Mouse (Mus musculus) CH12.LX (cell line): ENCODE results near the gene Pigl. TPM values are rescaled to one million over a fixed set of nuclear protein-coding genes. Genes with fewer than 3 reads are reported as not detected.

Experiments
- DNase-seq: peaks from one replicate; pipeline ENCODE4 v3.0.0-alpha.2; 2013; ENCODE audit errors: extremely low read depth
- H3K27ac ChIP-seq: 2 replicates; pipeline ENCODE4 v1.5.1; 2012; ENCODE audit warnings: low read depth, mild to moderate bottlenecking, control low read depth, moderate library complexity; ENCODE audit not compliant: insufficient read depth
- H3K27me3 ChIP-seq: replicated peaks from 2 replicates; pipeline ENCODE3; 2012; ENCODE audit warnings: inconsistent platforms
- H3K36me3 ChIP-seq, 2 experiments: replicated peaks in 1 of 2; 2 replicates each; pipeline versions ENCODE3 to v1.6.1; 2012; ENCODE audit warnings: inconsistent platforms in 1 of 2, low read length in 1 of 2, mild to moderate bottlenecking in 1 of 2, mixed read lengths in 1 of 2, moderate library complexity in 1 of 2; ENCODE audit not compliant: control insufficient read depth in 1 of 2, insufficient read depth in 1 of 2
- H3K4me1 ChIP-seq, 2 experiments: 2 replicates each; pipeline ENCODE4 v1.6.1; 2012; ENCODE audit warnings: inconsistent platforms in 1 of 2, moderate library complexity in 1 of 2; ENCODE audit not compliant: insufficient read depth in 2 of 2, control insufficient read depth in 1 of 2
- H3K4me2 ChIP-seq: 2 replicates; pipeline ENCODE4 v1.6.1; 2012; ENCODE audit warnings: low read depth, mild to moderate bottlenecking, control low read depth; ENCODE audit not compliant: poor library complexity, insufficient read depth, severe bottlenecking
- H3K4me3 ChIP-seq, 3 experiments: fragments of 150-350 bp in 1 of 3; sonication (generic) in 1 of 3; replicated peaks in 1 of 3; 2 replicates each; pipeline versions ENCODE3 to v1.5.1; 2011 to 2012; ENCODE audit warnings: low read depth in 2 of 3, low read length in 2 of 3, mild to moderate bottlenecking in 2 of 3, moderate library complexity in 2 of 3, control low read depth in 1 of 3, improper control_type of control experiment in 1 of 3, inconsistent platforms in 1 of 3, mixed read lengths in 1 of 3; ENCODE audit not compliant: poor library complexity in 1 of 3
- H3K79me2 ChIP-seq: replicated peaks from 2 replicates; pipeline ENCODE4 v1.6.1; 2012; ENCODE audit warnings: mild to moderate bottlenecking, moderate library complexity; ENCODE audit not compliant: control insufficient read depth, poor library complexity, insufficient read depth, severe bottlenecking; ENCODE audit errors: extremely low read depth
- H3K9ac ChIP-seq: 2 replicates; pipeline ENCODE4 v1.6.1; 2012; ENCODE audit warnings: low read depth, mild to moderate bottlenecking, control low read depth, moderate library complexity; ENCODE audit not compliant: insufficient read depth
- H3K9me3 ChIP-seq: replicated peaks from 2 replicates; pipeline ENCODE3; 2012; ENCODE audit warnings: low read length, inconsistent platforms, mixed read lengths
- BHLHE40 ChIP-seq: IDR thresholded peaks from 2 replicates; pipeline ENCODE4 v1.6.1; 2011; ENCODE audit warnings: mild to moderate bottlenecking, low read depth, low read length, improper control_type of control experiment
- CHD1 ChIP-seq: IDR thresholded peaks from 2 replicates; pipeline ENCODE4 v1.6.1; 2012; ENCODE audit warnings: low read depth, low read length, improper control_type of control experiment, inconsistent platforms
- CHD2 ChIP-seq: IDR thresholded peaks from 2 replicates; pipeline ENCODE4 v1.6.1; 2011; ENCODE audit warnings: low read length, improper control_type of control experiment
- ELF1 ChIP-seq: IDR thresholded peaks from 2 replicates; pipeline ENCODE4 v1.6.1; 2014; ENCODE audit warnings: low read depth, mild to moderate bottlenecking, inconsistent platforms, low read length, improper control_type of control experiment
- ETS1 ChIP-seq: conservative IDR thresholded peaks from 2 replicates; pipeline ENCODE4 v1.6.1; 2012; ENCODE audit warnings: low read depth, mild to moderate bottlenecking, inconsistent platforms, low read length, improper control_type of control experiment, moderate library complexity
- GABPA ChIP-seq: IDR thresholded peaks from 2 replicates; pipeline ENCODE4 v1.6.1; 2012; ENCODE audit warnings: low read depth, low read length, improper control_type of control experiment, inconsistent platforms; ENCODE audit not compliant: insufficient replicate concordance
- HCFC1 ChIP-seq: IDR thresholded peaks from 2 replicates; pipeline ENCODE4 v1.6.1; 2012; ENCODE audit warnings: low read depth, mild to moderate bottlenecking, inconsistent platforms, low read length, improper control_type of control experiment
- IRF4 ChIP-seq: IDR thresholded peaks from 2 replicates; pipeline ENCODE4 v1.6.1; 2014; ENCODE audit warnings: low read depth, mild to moderate bottlenecking, inconsistent platforms, low read length, improper control_type of control experiment
- KAT2A ChIP-seq: IDR thresholded peaks from 2 replicates; pipeline ENCODE4 v1.6.1; 2012; ENCODE audit warnings: low read length, improper control_type of control experiment, inconsistent platforms; ENCODE audit not compliant: insufficient replicate concordance
- MAFK ChIP-seq: IDR thresholded peaks from 2 replicates; pipeline ENCODE4 v1.6.1; 2011; ENCODE audit warnings: low read length, improper control_type of control experiment; ENCODE audit not compliant: insufficient replicate concordance
- MAX ChIP-seq: IDR thresholded peaks from 2 replicates; pipeline ENCODE4 v1.6.1; 2011; ENCODE audit warnings: low read length, improper control_type of control experiment
- MAZ ChIP-seq: IDR thresholded peaks from 2 replicates; pipeline ENCODE4 v1.6.1; 2012; ENCODE audit warnings: low read depth, mild to moderate bottlenecking, inconsistent platforms, low read length, improper control_type of control experiment, moderate library complexity
- MEF2A ChIP-seq: IDR thresholded peaks from 2 replicates; pipeline ENCODE4 v1.6.1; 2014; ENCODE audit warnings: low read depth, mild to moderate bottlenecking, inconsistent platforms, low read length, improper control_type of control experiment, borderline replicate concordance
- MXI1 ChIP-seq: IDR thresholded peaks from 2 replicates; pipeline ENCODE4 v1.6.1; 2011; ENCODE audit warnings: mild to moderate bottlenecking, low read depth, low read length, improper control_type of control experiment
- MYC ChIP-seq: IDR thresholded peaks from 2 replicates; pipeline ENCODE4 v1.6.1; 2011; ENCODE audit warnings: low read depth, mild to moderate bottlenecking, improper control_type of control experiment, low read length
- NELFE ChIP-seq: IDR thresholded peaks from 2 replicates; pipeline ENCODE4 v1.6.1; 2011; ENCODE audit warnings: low read depth, low read length, improper control_type of control experiment
- NRF1 ChIP-seq: IDR thresholded peaks from 2 replicates; pipeline ENCODE4 v1.6.1; 2014; ENCODE audit warnings: low read depth, mild to moderate bottlenecking, inconsistent platforms, low read length, improper control_type of control experiment, moderate library complexity
- PAX5 ChIP-seq: IDR thresholded peaks from 2 replicates; pipeline ENCODE4 v1.6.1; 2012; ENCODE audit warnings: low read length, inconsistent platforms, mixed read lengths
- POLR2A ChIP-seq: IDR thresholded peaks from 2 replicates; pipeline ENCODE4 v1.6.1; 2011; ENCODE audit warnings: low read depth, mild to moderate bottlenecking, improper control_type of control experiment, low read length
- POLR2AphosphoS2 ChIP-seq: IDR thresholded peaks from 2 replicates; pipeline ENCODE4 v1.6.1; 2011; ENCODE audit warnings: low read depth, low read length, improper control_type of control experiment
- RAD21 ChIP-seq: IDR thresholded peaks from 2 replicates; pipeline ENCODE4 v1.6.1; 2011; ENCODE audit warnings: low read depth, mild to moderate bottlenecking, low read length, improper control_type of control experiment, moderate library complexity
- RCOR1 ChIP-seq: conservative IDR thresholded peaks from 2 replicates; pipeline ENCODE4 v1.6.1; 2012; ENCODE audit warnings: low read depth, mild to moderate bottlenecking, inconsistent platforms, low read length, improper control_type of control experiment
- SIN3A ChIP-seq: IDR thresholded peaks from 2 replicates; pipeline ENCODE4 v1.6.1; 2012; ENCODE audit warnings: low read length, improper control_type of control experiment, inconsistent platforms
- TBP ChIP-seq: conservative IDR thresholded peaks from 2 replicates; pipeline ENCODE4 v1.6.1; 2011; ENCODE audit warnings: low read depth, low read length, improper control_type of control experiment
- TCF12 ChIP-seq: IDR thresholded peaks from 2 replicates; pipeline ENCODE4 v1.6.1; 2014; ENCODE audit warnings: low read depth, mild to moderate bottlenecking, inconsistent platforms, low read length, improper control_type of control experiment
- UBTF ChIP-seq: IDR thresholded peaks from 2 replicates; pipeline ENCODE4 v1.6.1; 2012; ENCODE audit warnings: low read depth, mild to moderate bottlenecking, inconsistent platforms, low read length, improper control_type of control experiment, moderate library complexity
- USF1 ChIP-seq: IDR thresholded peaks from 2 replicates; pipeline ENCODE4 v1.6.1; 2014; ENCODE audit warnings: low read depth, mild to moderate bottlenecking, inconsistent platforms, low read length, improper control_type of control experiment
- ZKSCAN1 ChIP-seq: IDR thresholded peaks from 2 replicates; pipeline ENCODE4 v1.6.1; 2012; ENCODE audit warnings: low read depth, inconsistent platforms, low read length, improper control_type of control experiment, borderline replicate concordance
- ZMIZ1 ChIP-seq: IDR thresholded peaks from 2 replicates; pipeline ENCODE4 v1.6.1; 2012; ENCODE audit warnings: low read depth, mild to moderate bottlenecking, inconsistent platforms, low read length, improper control_type of control experiment
- ZNF384 ChIP-seq: IDR thresholded peaks from 2 replicates; pipeline ENCODE4 v1.6.1; 2012; ENCODE audit warnings: low read depth, low read length, improper control_type of control experiment, inconsistent platforms
- dilution Hi-C: fragments of 300-500 bp; cut with MboI; formaldehyde crosslinking; loops from 2 replicates; pipeline ENCODE4 v1.14.3; 2020; ENCODE audit warnings: low sequenced_read_pairs; ENCODE audit not compliant: extremely low pct_unique_long_range_greater_than_20kb, extremely low pct_ligation_motif_present
- in situ Hi-C: fragments of 300-500 bp; cut with MboI; formaldehyde crosslinking; loops from 3 replicates; pipeline ENCODE4 v1.14.3; 2019; ENCODE audit warnings: low sequenced_read_pairs, low pct_ligation_motif_present, low pct_unique_long_range_greater_than_20kb, mixed read lengths
- polyA plus RNA-seq: library from polyadenylated mRNA; unstranded; fragments of >175 nt; gene quantifications from 2 replicates; pipeline ENCODE4 v1.2.1, GENCODE M21; 2012; ENCODE audit warnings: low read depth; ENCODE audit not compliant: insufficient read length
- total RNA-seq, 2 experiments: library from RNA; depleted of rRNA; stranded (reverse); fragments of 300-350 nt in 1 of 2; fragments of >200 nt in 1 of 2; gene quantifications; 2 replicates each; pipeline ENCODE4 v1.2.3; 2012 to 2014

Gene Pigl
- total RNA-seq (2012; rRNA removed), result 5.2 and 5.6 TPM in 2 replicates
- total RNA-seq (2014; rRNA removed), result 3.0 and 4.4 TPM in 2 replicates
- polyA plus RNA-seq, result 7.6 and 9.1 TPM in 2 replicates

- Histone ChIP-seq H3K36me3 (peaks cover 0 to 10% of the 10 kb centered on the region in 2 experiments), H3K4me1 (peaks cover 0 to 25% of the 10 kb centered on the region in 2 experiments; a peak in 3 of 4 replicates), H3K9me3 (no peaks in the 10 kb centered on the region), H3K27me3 (no peaks in the 10 kb centered on the region), H3K9ac (peak within 1 kb of the TSS; percentile 96), H3K27ac (peak within 1 kb of the TSS; percentile 90), H3K4me2 (peak within 1 kb of the TSS; percentile 94), H3K79me2 (peaks cover 42% of the 10 kb centered on the region), H3K4me3 (peak within 1 kb of the TSS; percentile 75 to 98 (median 82))
- dilution Hi-C loops (no loop called here), in situ Hi-C loops (no loop called here)
- peak; percentile 86 for TF ChIP-seq HCFC1
- TF ChIP-seq PAX5, result no peak
- TF ChIP-seq RCOR1, result peak; percentile 54; the same call in 1 of the 2 replicates
- TF ChIP-seq MEF2A, result peak; percentile 67; the same call in 1 of the 2 replicates
- TF ChIP-seq RAD21, result no peak
- TF ChIP-seq IRF4, result no peak; the same call in 1 of the 2 replicates
- TF ChIP-seq ZMIZ1, result peak; percentile 45; the same call in 1 of the 2 replicates
- TF ChIP-seq MAZ, result peak; percentile 30; the same call in 1 of the 2 replicates
- no peak; the same call in 1 of the 2 replicates for TF ChIP-seq GABPA
- TF ChIP-seq TBP, result peak; percentile 68; the same call in 1 of the 2 replicates
- TF ChIP-seq POLR2A, result peak; percentile 90
- peak; percentile 91 for TF ChIP-seq TCF12
- TF ChIP-seq MAFK, result no peak
- peak; percentile 46; the same call in 1 of the 2 replicates for TF ChIP-seq BHLHE40
- peak; percentile 80 for TF ChIP-seq ELF1
- TF ChIP-seq CHD2, result 0 out of 2 replicates have a peak, but pooled peaks have one; percentile 6
- peak; percentile 88 for TF ChIP-seq NELFE
- peak; percentile 76 for TF ChIP-seq MYC
- TF ChIP-seq ZKSCAN1, result no peak
- peak; percentile 59; the same call in 1 of the 2 replicates for TF ChIP-seq KAT2A
- TF ChIP-seq NRF1, result peak; percentile 99
- TF ChIP-seq MXI1, result peak; percentile 65
- no peak for TF ChIP-seq ETS1
- peak; percentile 84 for TF ChIP-seq MAX
- peak; percentile 99 for TF ChIP-seq UBTF
- 0 out of 2 replicates have a peak, but pooled peaks have one; percentile 13 for TF ChIP-seq ZNF384
- TF ChIP-seq SIN3A, result peak; percentile 81; the same call in 1 of the 2 replicates
- peak; percentile 64; the same call in 1 of the 2 replicates for TF ChIP-seq POLR2AphosphoS2
- no peak for TF ChIP-seq USF1
- TF ChIP-seq CHD1, result peak; percentile 33
- peak; percentile 95 for DNase-seq
Observed at GRCm38 (mm10) chr11:62458276-62458724, at the start of gene Pigl, which contains the start of gene Ncor1. Gene Pigl, plus strand, starts transcription at chr11:62458460. Gene Ncor1, minus strand, starts transcription at chr11:62458541.
